Mouse (Mus musculus): ENCODE data around the gene Tpo. TPM values are rescaled to one million over a fixed set of nuclear protein-coding genes. Genes with fewer than 3 reads are reported as not detected.

The Tpo gene
- polyA plus RNA-seq, 2 experiments from 2014 or later = not detected

GRCm38 (mm10) chr12:30076316-30076715, 56.1 kb downstream of the Tpo start:
- ATAC-seq = no peak

GRCm38 (mm10) chr12:30069321-30069720, 63.1 kb downstream of the Tpo start:
- no peak for ATAC-seq

- no peak for ATAC-seq
Measured at GRCm38 (mm10) chr12:30067806-30068205, 64.6 kb downstream of the Tpo start.

GRCm38 (mm10) chr12:30062118-30062505, 70.3 kb downstream of the Tpo start:
- no peak for ATAC-seq

- ATAC-seq = no peak
Measured at GRCm38 (mm10) chr12:30061503-30062117, 70.8 kb downstream of the Tpo start.

- no peak for ATAC-seq
Measured at GRCm38 (mm10) chr12:30058044-30058443, 74.4 kb downstream of the Tpo start.

GRCm38 (mm10) chr12:30054761-30055540, 77.5 kb downstream of the Tpo start:
- no peak for ATAC-seq

GRCm38 (mm10) chr12:30050235-30050634, 82.2 kb downstream of the Tpo start:
- ATAC-seq = no peak

GRCm38 (mm10) chr12:30049818-30050217, 82.6 kb downstream of the Tpo start:
- ATAC-seq = no peak

- no peak for ATAC-seq
Measured at GRCm38 (mm10) chr12:30048848-30049247, 83.6 kb downstream of the Tpo start.

GRCm38 (mm10) chr12:30040150-30040549, 92.3 kb downstream of the Tpo start:
- ATAC-seq = no peak

- no peak for ATAC-seq
Measured at GRCm38 (mm10) chr12:30039565-30039964, 92.9 kb downstream of the Tpo start.

GRCm38 (mm10) chr12:30036569-30037055, 95.8 kb downstream of the Tpo start:
- no peak for ATAC-seq

GRCm38 (mm10) chr12:30035841-30036568, 96.4 kb downstream of the Tpo start:
- no peak for ATAC-seq

GRCm38 (mm10) chr12:30035406-30035805, 97.0 kb downstream of the Tpo start:
- ATAC-seq = no peak

- no peak for ATAC-seq
Measured at GRCm38 (mm10) chr12:30034681-30035080, 97.7 kb downstream of the Tpo start.

- ATAC-seq = no peak
Measured at GRCm38 (mm10) chr12:30030571-30030970, 101.9 kb downstream of the Tpo start.

- ATAC-seq = no peak
Measured at GRCm38 (mm10) chr12:30029111-30029510, 103.3 kb downstream of the Tpo start.

- ATAC-seq = no peak
Measured at GRCm38 (mm10) chr12:30027721-30028340, 104.6 kb downstream of the Tpo start.

- ATAC-seq = no peak
Measured at GRCm38 (mm10) chr12:30024264-30024825, 108.1 kb downstream of the Tpo start.

GRCm38 (mm10) chr12:30023491-30023890, 108.9 kb downstream of the Tpo start:
- ATAC-seq = no peak

GRCm38 (mm10) chr12:30020447-30020846, 112.0 kb downstream of the Tpo start:
- no peak for ATAC-seq

GRCm38 (mm10) chr12:30017131-30017530, 115.3 kb downstream of the Tpo start:
- no peak for ATAC-seq

All from CD4-positive, CD25-positive, alpha-beta regulatory T cell, adult 4 months (primary cell).